Mouse (Mus musculus): ENCODE measurements around the gene Creb3l2. TPM values are rescaled to one million over a fixed set of nuclear protein-coding genes. Genes with fewer than 3 reads are reported as not detected.

The Creb3l2 gene
- polyA plus RNA-seq, 1 experiment = 24.1 TPM

DNA sequence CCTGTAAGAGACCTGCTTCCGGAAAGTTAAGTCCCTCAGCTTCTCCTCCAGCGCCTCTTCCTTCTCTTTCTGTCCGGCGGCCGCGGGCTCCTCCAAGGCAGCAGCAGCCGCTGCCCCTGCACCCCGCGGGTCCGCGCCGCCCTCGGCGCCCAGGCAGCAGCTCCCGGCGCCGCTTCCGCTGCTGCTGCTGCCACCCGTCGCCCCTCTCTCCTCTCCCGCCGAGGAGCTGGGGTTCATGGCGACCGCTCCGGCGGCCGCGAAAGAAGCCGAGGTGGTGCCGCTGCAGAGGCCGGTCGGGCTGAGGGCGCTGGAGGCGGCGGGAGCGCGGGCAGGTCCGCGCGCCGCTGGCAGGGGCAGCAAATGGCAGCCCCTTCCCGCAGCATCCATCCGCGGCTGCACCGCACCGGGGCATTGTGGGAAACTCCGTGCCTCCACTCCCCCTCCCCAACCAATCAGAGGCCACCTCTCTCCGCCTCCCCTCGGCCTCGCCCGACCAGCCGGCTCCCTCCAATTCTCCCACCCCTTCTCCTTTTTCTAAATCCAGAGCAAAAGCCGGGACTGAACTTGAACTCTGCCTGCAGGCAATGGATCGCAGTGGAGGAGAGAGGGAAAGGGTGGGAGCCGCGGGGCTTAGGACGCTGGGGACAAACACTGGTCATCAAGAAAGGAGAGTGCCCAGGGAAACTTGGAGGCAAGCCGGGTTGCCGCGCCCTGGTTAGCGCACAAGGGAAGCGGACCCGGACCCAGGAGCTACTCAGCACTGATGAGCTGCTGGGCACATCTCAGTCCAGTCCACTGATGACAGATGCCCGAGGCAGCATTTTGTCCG, 142.2 kb downstream of the Creb3l2 start, which contains the start of gene Dgki:
TSS of gene Dgki (minus strand) at position 623 of the 829 bp plus-strand sequence.
- no peak for TF ChIP-seq POLR2A (IDR thresholded peaks at IDR 0.05; ENCODE audit: borderline replicate concordance, extremely low read depth, low read depth, low read length)
- TF ChIP-seq CTCF (IDR thresholded peaks at IDR 0.05; ENCODE audit: insufficient read depth, low read length) = no peak
- 1% methylated on average over 52 of the region's 65 CpGs for WGBS
- Histone ChIP-seq H3K4me1 (ENCODE audit: control insufficient read depth, insufficient read depth, low read length) (no peaks in the 10 kb centered on the region), H3K4me3 (replicated peaks; ENCODE audit: extremely low read depth, low read depth, low read length) (no peak within 1 kb of the TSS)
- no peak for DNase-seq

GRCm38 (mm10) chr6:37298982-37299381, 143.0 kb downstream of the Creb3l2 start:
- Histone ChIP-seq H3K4me1 (ENCODE audit: control insufficient read depth, insufficient read depth, low read length) (no peaks in the 10 kb centered on the region), H3K4me3 (replicated peaks; ENCODE audit: extremely low read depth, low read depth, low read length) (no peak overlapping the region)
- WGBS = 38% methylated on average over 4 of the region's 4 CpGs
- TF ChIP-seq POLR2A (IDR thresholded peaks at IDR 0.05; ENCODE audit: borderline replicate concordance, extremely low read depth, low read depth, low read length) (no peak), CTCF (IDR thresholded peaks at IDR 0.05; ENCODE audit: insufficient read depth, low read length) (no peak)
- no peak for DNase-seq

DNA sequence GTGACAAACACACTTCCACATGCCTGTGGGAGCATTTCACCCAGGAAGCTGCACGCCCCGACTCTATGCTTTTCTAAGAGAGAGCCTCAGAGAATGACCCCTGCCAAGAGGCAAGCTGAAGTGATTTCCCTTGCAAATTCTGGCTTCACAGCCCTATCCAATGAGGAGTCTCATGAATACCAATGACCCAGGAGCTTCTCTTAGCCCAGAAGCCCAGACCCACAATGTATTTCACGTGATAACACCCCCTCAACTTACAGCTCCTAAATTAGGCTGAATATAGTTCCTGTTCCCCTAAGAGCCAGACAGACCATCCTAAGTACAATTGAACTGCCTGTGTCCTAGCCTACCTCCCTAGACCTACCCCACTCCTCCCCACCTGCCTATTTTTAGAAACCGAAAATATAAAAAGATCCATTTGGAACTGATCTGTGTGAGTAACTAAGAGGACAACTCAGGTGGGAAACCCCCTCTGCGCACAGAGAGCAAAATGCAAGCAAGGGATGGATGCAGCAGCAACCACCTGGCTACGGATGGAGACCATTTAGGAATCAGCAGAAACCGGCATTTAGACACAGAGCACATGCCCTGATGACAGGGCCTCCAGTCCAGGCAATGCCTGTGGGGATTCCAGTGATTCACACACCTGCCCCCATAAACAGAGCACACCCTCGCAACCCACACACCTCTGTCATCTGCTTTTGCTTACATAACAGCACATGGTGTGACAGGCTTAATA, 144.0 kb downstream of the Creb3l2 start:
- Histone ChIP-seq H3K4me1 (ENCODE audit: control insufficient read depth, insufficient read depth, low read length) (no peaks in the 10 kb centered on the region), H3K4me3 (replicated peaks; ENCODE audit: extremely low read depth, low read depth, low read length) (no peak overlapping the region)
- WGBS = 62% methylated on average over 8 of the region's 8 CpGs
- no peak for TF ChIP-seq POLR2A (IDR thresholded peaks at IDR 0.05; ENCODE audit: borderline replicate concordance, extremely low read depth, low read depth, low read length)
- no peak for TF ChIP-seq CTCF (IDR thresholded peaks at IDR 0.05; ENCODE audit: insufficient read depth, low read length)
- no peak for DNase-seq

GRCm38 (mm10) chr6:37292068-37292467, 149.9 kb downstream of the Creb3l2 start:
- no peak for TF ChIP-seq CTCF (IDR thresholded peaks at IDR 0.05; ENCODE audit: insufficient read depth, low read length)
- no peak for TF ChIP-seq POLR2A (IDR thresholded peaks at IDR 0.05; ENCODE audit: borderline replicate concordance, extremely low read depth, low read depth, low read length)
- 81% methylated on average over 2 of the region's 2 CpGs for WGBS

GRCm38 (mm10) chr6:37291171-37291570, 150.8 kb downstream of the Creb3l2 start:
- H3K4me1 ChIP-seq (ENCODE audit: control insufficient read depth, insufficient read depth, low read length) = no peaks in the 10 kb centered on the region
- no peak overlapping the region for H3K4me3 ChIP-seq (replicated peaks; ENCODE audit: extremely low read depth, low read depth, low read length)
- WGBS = 100% methylated on average over 1 of the region's 1 CpGs
- no peak for DNase-seq
- TF ChIP-seq CTCF (IDR thresholded peaks at IDR 0.05; ENCODE audit: insufficient read depth, low read length) (no peak), POLR2A (IDR thresholded peaks at IDR 0.05; ENCODE audit: borderline replicate concordance, extremely low read depth, low read depth, low read length) (no peak)

More at GRCm38 (mm10) chr6:37292068-37292467, 149.9 kb downstream of the Creb3l2 start:
- H3K4me3 ChIP-seq (replicated peaks; ENCODE audit: extremely low read depth, low read depth, low read length) = no peak overlapping the region
- no peak for DNase-seq
- no peaks in the 10 kb centered on the region for H3K4me1 ChIP-seq (ENCODE audit: control insufficient read depth, insufficient read depth, low read length)

DNA sequence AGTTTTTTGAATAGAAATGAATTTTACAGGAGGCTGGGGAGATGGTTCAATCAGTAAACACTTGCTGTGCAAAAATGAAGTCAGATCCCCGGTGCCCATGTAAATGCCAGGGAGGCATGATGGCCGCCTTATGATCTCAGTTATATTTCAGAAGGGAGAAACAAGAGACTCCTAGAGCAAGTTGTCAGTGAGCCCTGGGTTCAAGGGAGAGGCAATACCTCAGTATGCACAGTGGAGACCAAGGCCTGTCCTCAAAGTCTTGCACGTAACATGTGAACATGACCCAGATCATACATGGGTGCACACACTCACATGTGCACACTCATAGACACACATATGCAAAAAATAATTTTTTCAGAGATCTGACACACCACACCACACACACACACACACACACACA, 151.3 kb downstream of the Creb3l2 start:
- H3K4me3 ChIP-seq (replicated peaks; ENCODE audit: extremely low read depth, low read depth, low read length) = no peak overlapping the region
- no peak for TF ChIP-seq POLR2A (IDR thresholded peaks at IDR 0.05; ENCODE audit: borderline replicate concordance, extremely low read depth, low read depth, low read length)
- no peak for TF ChIP-seq CTCF (IDR thresholded peaks at IDR 0.05; ENCODE audit: insufficient read depth, low read length)
- WGBS = over 99% methylated on average over 3 of the region's 3 CpGs
- H3K4me1 ChIP-seq (ENCODE audit: control insufficient read depth, insufficient read depth, low read length) = no peaks in the 10 kb centered on the region
- DNase-seq = no peak

DNA sequence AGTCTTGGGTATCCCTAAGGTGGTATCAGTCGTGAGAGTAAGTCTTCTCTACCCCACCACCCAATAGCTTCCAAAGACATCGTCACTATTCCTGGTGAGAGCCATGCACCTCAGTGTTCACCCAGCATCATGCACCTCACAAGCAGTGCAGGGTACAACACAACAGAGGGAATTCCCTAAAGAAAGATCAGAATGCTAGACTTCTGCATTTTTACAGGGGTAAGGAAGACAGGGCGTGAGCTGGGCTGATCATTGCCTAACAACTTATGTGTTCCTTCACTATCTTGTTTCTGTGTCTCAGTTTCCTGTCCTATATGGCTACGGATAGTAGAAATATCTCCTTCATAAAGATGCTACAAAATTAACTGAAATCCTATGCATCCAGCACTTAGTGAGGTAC, 155.8 kb downstream of the Creb3l2 start:
- no peak overlapping the region for H3K4me3 ChIP-seq (replicated peaks; ENCODE audit: extremely low read depth, low read depth, low read length)
- WGBS = 92% methylated on average over 4 of the region's 4 CpGs
- no peaks in the 10 kb centered on the region for H3K4me1 ChIP-seq (ENCODE audit: control insufficient read depth, insufficient read depth, low read length)
- TF ChIP-seq POLR2A (IDR thresholded peaks at IDR 0.05; ENCODE audit: borderline replicate concordance, extremely low read depth, low read depth, low read length) (no peak), CTCF (IDR thresholded peaks at IDR 0.05; ENCODE audit: insufficient read depth, low read length) (no peak)
- no peak for DNase-seq

DNA sequence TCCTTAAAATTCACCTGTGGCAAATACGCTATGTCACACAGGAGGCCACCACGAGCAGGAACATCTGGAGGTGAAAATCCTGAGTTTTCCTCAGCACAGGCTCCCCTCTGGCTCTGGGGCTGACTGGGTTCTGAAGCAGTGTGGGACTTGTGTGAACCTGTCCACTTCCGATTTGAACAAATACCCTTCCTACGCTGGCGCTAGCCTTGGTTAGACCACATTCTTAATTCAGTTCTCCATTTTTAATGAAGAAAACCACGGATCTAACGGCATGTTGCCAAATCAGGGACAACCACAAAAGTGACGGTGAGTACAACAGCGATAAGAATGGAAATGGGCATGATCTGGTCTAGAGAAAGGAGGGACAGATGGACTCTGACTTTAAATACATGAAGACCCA, 157.1 kb downstream of the Creb3l2 start:
- 83% methylated on average over 9 of the region's 9 CpGs for WGBS
- DNase-seq = no peak
- H3K4me3 ChIP-seq (replicated peaks; ENCODE audit: extremely low read depth, low read depth, low read length) = no peak overlapping the region
- TF ChIP-seq CTCF (IDR thresholded peaks at IDR 0.05; ENCODE audit: insufficient read depth, low read length) (no peak), POLR2A (IDR thresholded peaks at IDR 0.05; ENCODE audit: borderline replicate concordance, extremely low read depth, low read depth, low read length) (no peak)
- H3K4me1 ChIP-seq (ENCODE audit: control insufficient read depth, insufficient read depth, low read length) = no peaks in the 10 kb centered on the region

- WGBS = 35% methylated on average over 2 of the region's 2 CpGs
- no peaks in the 10 kb centered on the region for H3K4me1 ChIP-seq (ENCODE audit: control insufficient read depth, insufficient read depth, low read length)
Observed at GRCm38 (mm10) chr6:37283336-37283735, 158.6 kb downstream of the Creb3l2 start.

More at GRCm38 (mm10) chr6:37283336-37283735, 158.6 kb downstream of the Creb3l2 start:
- DNase-seq = no peak
- no peak for TF ChIP-seq CTCF (IDR thresholded peaks at IDR 0.05; ENCODE audit: insufficient read depth, low read length)
- TF ChIP-seq POLR2A (IDR thresholded peaks at IDR 0.05; ENCODE audit: borderline replicate concordance, extremely low read depth, low read depth, low read length) = no peak
- no peak overlapping the region for H3K4me3 ChIP-seq (replicated peaks; ENCODE audit: extremely low read depth, low read depth, low read length)
